Mouse (Mus musculus): Measurements from ENCODE around the gene Tex35. TPM values are rescaled to one million over a fixed set of nuclear protein-coding genes. Genes with fewer than 3 reads are reported as not detected.

Gene Tex35
- polyA plus RNA-seq (2015; fragmentation: Nextera tagmentation; extraction: Ambion mirVana) = not detected in 2 replicates

- 0 out of 2 replicates have a peak, but pooled peaks cover 4% of the 10 kb centered on the region for H3K4me1 ChIP-seq
- no peak within 1 kb of the TSS for H3K9ac ChIP-seq
- no peak within 1 kb of the TSS for H3K4me3 ChIP-seq
- 84% methylated on average over 4 of the region's 4 CpGs for WGBS
- no peak for ATAC-seq (ENCODE audit: insufficient number of reproducible peaks, low FRiP score, low TSS enrichment, low read depth)
- H3K9me3 ChIP-seq = no peaks in the 10 kb centered on the region
- no peak within 1 kb of the TSS for H3K27ac ChIP-seq
- H3K4me2 ChIP-seq = no peak within 1 kb of the TSS
- no peaks in the 10 kb centered on the region for H3K36me3 ChIP-seq
- no peaks in the 10 kb centered on the region for H3K27me3 ChIP-seq
Observed at GRCm38 (mm10) chr1:157108580-157108979, at the start of gene Tex35. Tex35 (minus strand) TSS chr1:157108680.

- no peaks in the 10 kb centered on the region for H3K9me3 ChIP-seq
Observed at GRCm38 (mm10) chr1:157153781-157154180, 45.3 kb upstream of the Tex35 start.

GRCm38 (mm10) chr1:157150107-157150506 lies 41.6 kb upstream of the Tex35 start:
- no peak overlapping the region for H3K4me2 ChIP-seq
- H3K4me1 ChIP-seq = no peaks in the 10 kb centered on the region
- H3K4me3 ChIP-seq = no peak overlapping the region
- H3K9ac ChIP-seq = no peak overlapping the region
- H3K9me3 ChIP-seq = no peaks in the 10 kb centered on the region
- WGBS = 62% methylated on average over 1 of the region's 1 CpGs
- no peaks in the 10 kb centered on the region for H3K36me3 ChIP-seq
- H3K27me3 ChIP-seq = no peaks in the 10 kb centered on the region
- ATAC-seq (ENCODE audit: insufficient number of reproducible peaks, low FRiP score, low TSS enrichment, low read depth) = no peak
- no peak overlapping the region for H3K27ac ChIP-seq

More at GRCm38 (mm10) chr1:157153781-157154180, 45.3 kb upstream of the Tex35 start:
- Histone ChIP-seq H3K4me1 (no peaks in the 10 kb centered on the region), H3K4me3 (no peak overlapping the region), H3K27ac (no peak overlapping the region), H3K4me2 (no peak overlapping the region), H3K9ac (no peak overlapping the region), H3K27me3 (no peaks in the 10 kb centered on the region), H3K36me3 (peaks cover 8% of the 10 kb centered on the region; the same call in 1 of the 2 replicates)
- no peak for ATAC-seq (ENCODE audit: insufficient number of reproducible peaks, low FRiP score, low TSS enrichment, low read depth)

DNA sequence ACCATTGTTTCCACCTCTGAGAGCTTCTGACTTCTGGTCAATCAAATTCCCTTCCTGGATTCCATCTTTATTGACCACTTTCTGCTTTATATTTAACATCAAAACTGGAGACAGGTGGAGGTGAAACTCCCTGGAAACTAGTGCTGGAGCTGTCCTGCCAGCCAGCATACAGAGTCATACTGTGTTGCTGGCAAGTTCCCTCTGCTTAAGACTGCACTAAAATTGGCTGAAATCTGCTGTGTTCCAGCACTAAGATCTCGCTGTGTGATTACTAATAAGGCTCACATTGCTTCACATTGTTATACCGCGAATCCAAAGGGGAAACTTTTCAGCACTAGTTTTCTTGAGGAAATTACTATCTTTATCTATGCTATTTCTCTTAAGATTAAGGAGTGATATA lies 36.1 kb upstream of the Tex35 start:
- no peaks in the 10 kb centered on the region for H3K9me3 ChIP-seq
- no peak overlapping the region for H3K9ac ChIP-seq
- H3K4me1 ChIP-seq = no peaks in the 10 kb centered on the region
- no peak for ATAC-seq (ENCODE audit: insufficient number of reproducible peaks, low FRiP score, low TSS enrichment, low read depth)
- H3K27ac ChIP-seq = no peak overlapping the region
- H3K36me3 ChIP-seq = no peaks in the 10 kb centered on the region
- no peak overlapping the region for H3K4me2 ChIP-seq
- 83% methylated on average over 3 of the region's 3 CpGs for WGBS
- no peak overlapping the region for H3K4me3 ChIP-seq
- no peaks in the 10 kb centered on the region for H3K27me3 ChIP-seq

DNA sequence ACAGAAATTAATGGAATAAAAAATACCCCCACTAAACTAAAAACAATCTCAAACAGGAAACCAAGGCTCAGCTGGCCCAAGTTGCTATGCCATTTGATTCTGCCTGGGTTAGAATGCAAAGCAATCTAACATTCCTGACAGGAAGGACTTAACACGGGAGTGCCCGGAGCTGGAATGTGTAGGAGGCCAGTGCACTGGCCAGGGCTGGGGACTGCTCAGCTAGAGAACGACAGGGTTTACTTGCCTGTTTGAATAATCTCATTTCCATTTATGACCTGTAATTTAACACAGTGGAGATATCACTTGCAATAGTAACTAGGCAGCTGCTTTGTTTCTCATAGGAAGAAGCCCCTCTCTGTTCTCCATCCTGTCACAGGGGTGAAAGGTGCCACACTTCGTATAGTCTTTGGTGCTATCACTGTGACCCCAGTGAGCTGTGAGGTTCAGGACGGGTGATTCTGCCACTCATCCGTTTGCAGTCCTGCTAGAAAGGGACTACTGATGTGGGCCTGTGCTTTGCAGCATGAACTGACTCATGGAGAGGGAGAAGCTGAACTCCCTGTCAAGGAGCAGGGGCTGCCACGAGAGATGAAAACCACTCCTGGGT lies 34.9 kb upstream of the Tex35 start:
- Histone ChIP-seq H3K4me2 (no peak overlapping the region), H3K27ac (no peak overlapping the region), H3K4me1 (no peaks in the 10 kb centered on the region), H3K36me3 (no peaks in the 10 kb centered on the region), H3K4me3 (no peak overlapping the region), H3K9me3 (no peaks in the 10 kb centered on the region), H3K9ac (no peak overlapping the region), H3K27me3 (no peaks in the 10 kb centered on the region)
- ATAC-seq (ENCODE audit: insufficient number of reproducible peaks, low FRiP score, low TSS enrichment, low read depth) = no peak
- 40% methylated on average over 7 of the region's 7 CpGs for WGBS

DNA sequence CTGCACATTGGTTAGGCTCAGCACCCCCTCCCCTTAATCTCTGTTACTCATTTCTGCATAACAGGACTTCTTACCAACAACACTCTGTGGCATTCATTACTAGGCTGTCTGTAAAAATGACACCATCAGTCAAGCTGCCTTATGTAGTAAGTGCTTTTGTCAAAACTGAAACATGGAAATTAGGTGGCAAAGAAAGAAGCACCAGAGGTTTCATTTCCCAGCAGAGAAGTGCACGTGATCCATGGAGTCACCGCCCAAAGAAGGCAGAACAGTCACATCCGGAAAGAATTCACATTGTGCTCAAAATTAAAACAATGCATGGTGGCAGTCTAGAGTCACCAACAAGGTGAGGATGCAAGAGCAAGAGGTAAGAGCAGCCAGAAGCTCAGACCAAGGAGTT lies 32.5 kb upstream of the Tex35 start:
- Histone ChIP-seq H3K36me3 (no peaks in the 10 kb centered on the region), H3K9me3 (no peaks in the 10 kb centered on the region), H3K4me1 (peaks cover 10% of the 10 kb centered on the region; the same call in 1 of the 2 replicates), H3K4me2 (no peak overlapping the region), H3K27ac (no peak overlapping the region), H3K27me3 (no peaks in the 10 kb centered on the region), H3K9ac (no peak overlapping the region), H3K4me3 (no peak overlapping the region)
- no peak for ATAC-seq (ENCODE audit: insufficient number of reproducible peaks, low FRiP score, low TSS enrichment, low read depth)
- 83% methylated on average over 3 of the region's 3 CpGs for WGBS

DNA sequence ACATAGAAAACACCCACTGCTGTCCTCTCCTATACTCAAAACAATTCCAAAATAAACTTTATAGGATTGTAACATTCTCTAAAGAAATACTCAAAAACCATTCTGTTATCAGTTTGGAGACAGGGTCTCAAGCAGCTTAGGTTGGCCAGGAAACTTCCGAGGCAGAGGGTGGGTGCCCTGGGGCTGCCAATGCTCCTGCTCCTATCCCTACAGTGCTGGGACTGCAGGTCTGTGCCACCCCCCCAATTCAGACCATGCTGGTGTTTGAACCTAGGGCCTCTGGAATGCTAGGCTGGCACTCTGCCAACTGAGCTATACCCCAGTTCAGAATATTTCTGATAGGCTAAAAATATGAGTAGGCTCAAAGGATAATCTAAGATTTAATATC lies 29.4 kb upstream of the Tex35 start:
- Histone ChIP-seq H3K36me3 (no peaks in the 10 kb centered on the region), H3K27me3 (no peaks in the 10 kb centered on the region), H3K4me1 (peaks cover 10% of the 10 kb centered on the region; the same call in 1 of the 2 replicates), H3K4me2 (no peak overlapping the region), H3K9ac (no peak overlapping the region), H3K4me3 (no peak overlapping the region), H3K27ac (no peak overlapping the region), H3K9me3 (no peaks in the 10 kb centered on the region)
- ATAC-seq (ENCODE audit: insufficient number of reproducible peaks, low FRiP score, low TSS enrichment, low read depth) = no peak
- 56% methylated on average over 1 of the region's 1 CpGs for WGBS

- peak overlapping the region; percentile 50; the same call in 1 of the 2 replicates for H3K27ac ChIP-seq
Observed at GRCm38 (mm10) chr1:157137132-157137853, 28.8 kb upstream of the Tex35 start.

DNA sequence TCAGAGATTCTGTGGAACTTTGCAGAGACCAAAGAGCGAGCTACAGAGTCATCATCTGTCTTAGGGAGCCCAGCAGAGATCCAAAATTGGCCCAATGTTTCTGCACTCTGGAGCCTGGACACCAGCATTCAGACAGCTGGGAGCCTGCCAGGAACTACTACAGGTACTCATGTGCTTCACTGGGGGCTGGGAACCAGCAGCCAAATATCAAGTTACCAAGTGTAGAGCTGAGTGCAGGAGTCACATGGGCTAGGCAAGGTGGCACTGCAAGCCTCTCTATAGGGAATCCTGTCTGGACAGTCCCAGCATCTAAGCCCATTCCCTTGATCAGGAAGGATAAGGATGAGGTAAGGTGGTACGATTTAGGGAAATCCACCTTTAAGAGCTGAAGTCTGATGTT lies 19.7 kb upstream of the Tex35 start:
- no peaks in the 10 kb centered on the region for H3K36me3 ChIP-seq
- no peak for ATAC-seq (ENCODE audit: insufficient number of reproducible peaks, low FRiP score, low TSS enrichment, low read depth)
- 84% methylated on average over 2 of the region's 2 CpGs for WGBS
- no peak overlapping the region for H3K4me3 ChIP-seq
- H3K9me3 ChIP-seq = no peaks in the 10 kb centered on the region
- no peaks in the 10 kb centered on the region for H3K4me1 ChIP-seq
- no peak overlapping the region for H3K4me2 ChIP-seq
- no peak overlapping the region for H3K27ac ChIP-seq
- no peak overlapping the region for H3K9ac ChIP-seq
- no peaks in the 10 kb centered on the region for H3K27me3 ChIP-seq

More at GRCm38 (mm10) chr1:157137132-157137853, 28.8 kb upstream of the Tex35 start:
- Histone ChIP-seq H3K4me2 (no peak overlapping the region), H3K4me1 (peaks cover 10% of the 10 kb centered on the region; the same call in 1 of the 2 replicates), H3K9ac (no peak overlapping the region), H3K27me3 (no peaks in the 10 kb centered on the region), H3K36me3 (no peaks in the 10 kb centered on the region), H3K4me3 (no peak overlapping the region), H3K9me3 (no peaks in the 10 kb centered on the region)
- whole genome bisulfite sequencing = 34% methylated on average over 9 of the region's 9 CpGs
- peak; percentile 90 for ATAC-seq (ENCODE audit: insufficient number of reproducible peaks, low FRiP score, low TSS enrichment, low read depth)

DNA sequence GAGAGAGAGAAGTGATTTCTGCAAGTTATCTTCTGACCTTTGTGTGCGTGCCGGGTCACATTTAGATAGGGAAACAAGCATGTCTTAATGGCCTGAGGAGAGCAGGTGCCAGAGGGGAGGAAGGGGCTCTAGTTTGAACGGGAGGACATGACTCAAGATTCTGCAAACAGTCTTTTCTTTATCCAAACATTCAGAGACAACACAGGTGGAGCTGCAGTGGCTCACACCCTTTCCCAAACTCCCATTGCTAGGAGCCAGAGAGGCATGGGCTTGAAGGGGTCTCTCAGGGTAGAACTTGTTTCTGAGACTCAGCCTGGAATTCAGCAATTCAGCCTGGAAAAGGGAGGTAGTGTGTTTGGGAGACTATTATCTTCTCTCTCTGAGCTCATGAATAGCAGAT lies 15.4 kb upstream of the Tex35 start:
- Histone ChIP-seq H3K27me3 (no peaks in the 10 kb centered on the region), H3K4me3 (no peak overlapping the region), H3K36me3 (no peaks in the 10 kb centered on the region), H3K9ac (no peak overlapping the region), H3K9me3 (no peaks in the 10 kb centered on the region), H3K27ac (no peak overlapping the region), H3K4me1 (no peaks in the 10 kb centered on the region), H3K4me2 (no peak overlapping the region)
- 79% methylated on average over 3 of the region's 3 CpGs for WGBS
- no peak for ATAC-seq (ENCODE audit: insufficient number of reproducible peaks, low FRiP score, low TSS enrichment, low read depth)

DNA sequence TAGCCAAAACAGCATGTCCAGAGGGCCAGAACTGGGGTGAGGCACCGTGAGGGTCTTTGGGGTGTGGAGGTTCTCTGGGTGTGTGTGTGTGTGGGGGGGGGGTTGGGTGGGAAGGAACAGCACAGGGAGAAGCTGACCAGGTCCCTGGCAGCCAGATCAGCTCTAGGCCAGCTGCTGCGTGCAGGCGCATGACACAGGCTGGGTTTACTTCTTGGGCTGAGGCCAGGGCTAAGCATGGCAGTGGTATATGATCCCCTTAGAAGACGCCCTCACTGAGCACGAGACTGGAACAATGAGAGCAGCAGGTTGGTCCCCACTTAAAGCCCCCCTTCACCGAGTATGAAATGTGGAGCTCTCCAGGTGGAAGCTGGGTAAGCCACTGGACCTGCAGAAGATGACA lies 10.7 kb upstream of the Tex35 start:
- WGBS = 63% methylated on average over 6 of the region's 6 CpGs
- Histone ChIP-seq H3K36me3 (no peaks in the 10 kb centered on the region), H3K27me3 (no peaks in the 10 kb centered on the region), H3K4me1 (no peaks in the 10 kb centered on the region), H3K9ac (no peak overlapping the region), H3K4me3 (no peak overlapping the region), H3K9me3 (no peaks in the 10 kb centered on the region), H3K4me2 (no peak overlapping the region), H3K27ac (no peak overlapping the region)
- ATAC-seq (ENCODE audit: insufficient number of reproducible peaks, low FRiP score, low TSS enrichment, low read depth) = no peak

DNA sequence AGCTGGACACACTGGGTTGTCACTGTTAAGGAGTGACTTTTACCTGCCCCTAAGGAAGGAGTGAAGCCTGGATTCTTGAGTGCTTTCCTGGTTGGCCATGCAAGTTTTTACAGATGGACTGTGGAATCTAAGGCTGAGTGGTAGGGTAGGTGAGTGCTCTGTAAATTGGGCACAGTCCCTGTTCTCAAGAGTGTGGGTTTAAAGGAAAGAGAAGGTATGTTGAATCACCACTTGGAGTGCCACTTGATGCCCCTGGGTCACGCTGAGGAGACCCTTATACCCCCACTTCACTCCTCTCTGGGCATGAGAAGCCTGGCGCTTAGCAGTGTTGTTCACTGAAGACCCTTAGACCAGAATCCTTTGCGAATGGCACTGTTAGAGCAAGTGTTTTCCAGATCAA lies 9.0 kb upstream of the Tex35 start:
- ATAC-seq (ENCODE audit: insufficient number of reproducible peaks, low FRiP score, low TSS enrichment, low read depth) = no peak

More for the DNA sequence above, 9.0 kb upstream of the Tex35 start:
- no peak overlapping the region for H3K9ac ChIP-seq
- no peaks in the 10 kb centered on the region for H3K9me3 ChIP-seq
- H3K27ac ChIP-seq = no peak overlapping the region
- no peaks in the 10 kb centered on the region for H3K4me1 ChIP-seq
- no peaks in the 10 kb centered on the region for H3K27me3 ChIP-seq
- no peak overlapping the region for H3K4me3 ChIP-seq
- H3K4me2 ChIP-seq = no peak overlapping the region
- no peaks in the 10 kb centered on the region for H3K36me3 ChIP-seq
- 89% methylated on average over 3 of the region's 3 CpGs for WGBS
